Comparison of ENCODE assay signal across 8 mouse cellular contexts in the genomic region with DNA sequence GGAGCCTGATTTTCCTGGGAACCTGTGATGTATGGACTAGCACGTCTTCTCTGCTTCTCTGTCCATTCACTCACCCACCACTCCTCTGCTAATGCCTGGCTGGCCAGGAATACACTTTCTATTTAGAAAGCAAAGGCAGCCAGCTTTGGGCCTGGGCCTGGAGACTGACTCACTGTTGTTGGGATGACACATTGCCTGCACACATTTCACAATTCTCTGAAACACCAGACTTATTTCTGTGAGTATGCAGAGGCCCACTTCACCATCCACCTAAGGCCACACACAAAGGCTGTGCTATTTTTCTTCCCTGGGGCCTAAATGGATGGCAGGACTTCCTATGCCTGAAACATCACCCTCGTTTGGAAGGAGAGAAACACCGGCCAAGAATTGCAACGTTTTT.
DNase-seq lines count a peak whose midpoint lies in the region; ATAC-seq and TF ChIP-seq lines count a peak whose summit lies in the region.
"Had no signal": no experiment of that assay in that cellular context is flagged by ENCODE, and none has a peak within 500 bp of the region (broad histone marks: within the 10 kb centered on the region; RNA-seq: fewer than 3 reads in every experiment).

No protein-coding gene starts in this region.

- H3K9me3 ChIP-seq in stomach, embryonic 15.5 days: no peaks in the 10 kb centered on the region

- no peak overlapping the region; the same call in 1 of the 2 replicates for H3K27ac ChIP-seq in stomach, embryonic 15.5 days
- H3K27ac ChIP-seq: kidney, postnatal 0 days had no signal

- H3K4me3 ChIP-seq in C2C12 (ENCODE audit: insufficient read depth, poor library complexity, severe bottlenecking): no peak overlapping the region
- H3K4me3 ChIP-seq in stomach, embryonic 15.5 days (replicated peaks): no peak overlapping the region

- H3ac ChIP-seq in C2C12 (ENCODE audit: control insufficient read depth, insufficient read length, low read depth): no peak overlapping the region

- no peaks in the 10 kb centered on the region for H3K79me3 ChIP-seq in C2C12 (ENCODE audit: low read depth)

- no peak overlapping the region for H3K9ac ChIP-seq in stomach, embryonic 15.5 days

- no peaks in the 10 kb centered on the region for H3K36me3 ChIP-seq in C2C12 (ENCODE audit: control insufficient read depth, insufficient read depth)
- H3K36me3 ChIP-seq in stomach, embryonic 15.5 days: no peaks in the 10 kb centered on the region

- WGBS in stomach, embryonic 15.5 days: 34% methylated on average over 4 of the region's 4 CpGs

- peak; percentile 39; the same call in 1 of the 2 replicates for ATAC-seq in stomach, embryonic 15.5 days (ENCODE audit: insufficient read depth, low FRiP score, low read depth)

- no peak overlapping the region for H3K4me2 ChIP-seq in stomach, embryonic 15.5 days

- no peak for TF ChIP-seq CTCF in C2C12 (IDR thresholded peaks at IDR 0.05; ENCODE audit: control insufficient read depth, insufficient read depth, insufficient read length)

- no peaks in the 10 kb centered on the region; the same call in 1 of the 2 replicates for H3K4me1 ChIP-seq in stomach, embryonic 15.5 days

- H3K27me3 ChIP-seq in C2C12 (ENCODE audit: control insufficient read depth, insufficient read depth, insufficient read length): no peaks in the 10 kb centered on the region
- H3K27me3 ChIP-seq in stomach, embryonic 15.5 days (replicated peaks): no peaks in the 10 kb centered on the region

- peak; percentile 82 for DNase-seq in 3134 (ENCODE audit: extremely low read depth, insufficient read length, low spot score)
- DNase-seq in gastrocnemius, adult 18-20 months (ENCODE audit: low spot score): peak; percentile 72
- peak; percentile 47 to 76 for DNase-seq in left cerebral cortex, adult 9 months (ENCODE audit: low spot score in 2 of 2)
- no peak for DNase-seq in spleen, postnatal 10 days (ENCODE audit: low spot score in 2 of 2)
- no peak for DNase-seq in thymus, postnatal 36 days

- H3K79me2 ChIP-seq in C2C12 (ENCODE audit: control insufficient read depth, insufficient read depth): no peaks in the 10 kb centered on the region

TF ChIP-seq in C2C12, 6 proteins besides CTCF, POLR2A, EP300 and RAD21:
- TF ChIP-seq USF1 (IDR thresholded peaks at IDR 0.05; ENCODE audit: low read depth) (no peak), MAX (IDR thresholded peaks at IDR 0.05) (peak; percentile 52), MYOD1 (IDR thresholded peaks at IDR 0.05; ENCODE audit: control insufficient read depth, insufficient read length, low read depth) (no peak), CEBPB (IDR thresholded peaks at IDR 0.05; ENCODE audit: low read depth) (peak; percentile 98), FOSL1 (IDR thresholded peaks at IDR 0.05; ENCODE audit: insufficient read depth, low read length, poor library complexity, severe bottlenecking) (peak; percentile 90)

Comparison
In these comparisons a context has a peak if more than half of its experiments do, and no peak if none do; other contexts are left out.
1. DNase-seq: peak in 3134 (single experiment), gastrocnemius, adult 18-20 months (single experiment) and left cerebral cortex, adult 9 months (2 of 2); none in spleen, postnatal 10 days (0 of 2) and thymus, postnatal 36 days (0 of 2).